Mouse (Mus musculus) ES-E14 (cell line): ENCODE results near the gene Tmem72.

Source experiments
- CHD2 ChIP-seq: IDR thresholded peaks from 2 replicates; pipeline ENCODE4 v1.6.1; 2014; ENCODE audit warnings: mild to moderate bottlenecking, low read depth, low read length, inconsistent platforms
- MAFK ChIP-seq: IDR thresholded peaks from 2 replicates; pipeline ENCODE4 v1.6.1; 2014; ENCODE audit warnings: mild to moderate bottlenecking, low read depth, low read length, inconsistent platforms; ENCODE audit not compliant: insufficient read depth
- ZC3H11A ChIP-seq: IDR thresholded peaks from 2 replicates; pipeline ENCODE4 v1.6.1; 2012; ENCODE audit warnings: low read depth, mild to moderate bottlenecking, inconsistent platforms, low read length, borderline replicate concordance
- ZNF384 ChIP-seq: IDR thresholded peaks from 2 replicates; pipeline ENCODE4 v1.6.1; 2012; ENCODE audit warnings: low read depth, low read length, inconsistent platforms

GRCm38 (mm10) chr6:116697896-116698425 lies 18.8 kb downstream of the Tmem72 start:
- no peak for TF ChIP-seq CHD2
- TF ChIP-seq ZNF384, result no peak
- TF ChIP-seq ZC3H11A, result no peak
- no peak for TF ChIP-seq MAFK
